Mouse (Mus musculus): ENCODE measurements around the gene Vmn2r89.
A peak's percentile ranks its signal among the peaks of the same experiment; 100 is the strongest.
"Not testable (repeated sequence)": the region's sequence is repeated elsewhere in the genome, so short reads cannot be mapped to it uniquely, and the experiment has no call there.

Gene Vmn2r89

GRCm38 (mm10) chr14:51451557-51451956, at the start of gene Vmn2r89:
Gene Vmn2r89 (plus strand): TSS chr14:51451857.
- DNase-seq (ENCODE audit: low read depth) = not testable (repeated sequence)

GRCm38 (mm10) chr14:51410520-51410919, 41.1 kb upstream of the Vmn2r89 start, which contains the start of gene Vmn2r88:
Gene Vmn2r88 (plus strand): TSS chr14:51410820.
- DNase-seq (ENCODE audit: low read depth) = no peak

- no peak for DNase-seq (ENCODE audit: low read depth)
Measured at GRCm38 (mm10) chr14:51423885-51424284, 27.8 kb upstream of the Vmn2r89 start.

- DNase-seq (ENCODE audit: low read depth) = not testable (repeated sequence)
Measured at GRCm38 (mm10) chr14:51430138-51430537, 21.5 kb upstream of the Vmn2r89 start.

- no peak for DNase-seq (ENCODE audit: low read depth)
Measured at GRCm38 (mm10) chr14:51434546-51434945, 17.1 kb upstream of the Vmn2r89 start.

- no peak for DNase-seq (ENCODE audit: low read depth)
Measured at GRCm38 (mm10) chr14:51435020-51435419, 16.6 kb upstream of the Vmn2r89 start.

- no peak for DNase-seq (ENCODE audit: low read depth)
Measured at GRCm38 (mm10) chr14:51438955-51439354, 12.7 kb upstream of the Vmn2r89 start.

- DNase-seq (ENCODE audit: low read depth) = not testable (repeated sequence)
Measured at GRCm38 (mm10) chr14:51480278-51480677, 28.6 kb downstream of the Vmn2r89 start.

- DNase-seq (ENCODE audit: low read depth) = peak; percentile 39
Measured at GRCm38 (mm10) chr14:51481332-51482015, 29.8 kb downstream of the Vmn2r89 start.

GRCm38 (mm10) chr14:51482051-51482715, 30.5 kb downstream of the Vmn2r89 start:
- DNase-seq (ENCODE audit: low read depth) = no peak

GRCm38 (mm10) chr14:51482971-51483381, 31.3 kb downstream of the Vmn2r89 start:
- peak; percentile 45 for DNase-seq (ENCODE audit: low read depth)

GRCm38 (mm10) chr14:51483671-51484070, 32.0 kb downstream of the Vmn2r89 start:
- no peak for DNase-seq (ENCODE audit: low read depth)

- no peak for DNase-seq (ENCODE audit: low read depth)
Measured at GRCm38 (mm10) chr14:51486111-51486510, 34.5 kb downstream of the Vmn2r89 start.

- DNase-seq (ENCODE audit: low read depth) = peak; percentile 35
Measured at GRCm38 (mm10) chr14:51495781-51496180, 44.1 kb downstream of the Vmn2r89 start.

- DNase-seq (ENCODE audit: low read depth) = no peak
Measured at GRCm38 (mm10) chr14:51496955-51497354, 45.3 kb downstream of the Vmn2r89 start.

- DNase-seq (ENCODE audit: low read depth) = no peak
Measured at GRCm38 (mm10) chr14:51497958-51498357, 46.3 kb downstream of the Vmn2r89 start.

- DNase-seq (ENCODE audit: low read depth) = no peak
Measured at GRCm38 (mm10) chr14:51499707-51500275, 48.1 kb downstream of the Vmn2r89 start.

- DNase-seq (ENCODE audit: low read depth) = no peak
Measured at GRCm38 (mm10) chr14:51500461-51500860, 48.8 kb downstream of the Vmn2r89 start.

- no peak for DNase-seq (ENCODE audit: low read depth)
Measured at GRCm38 (mm10) chr14:51507416-51507815, 55.8 kb downstream of the Vmn2r89 start.

Data from 416B (cell line).